Mouse (Mus musculus): ENCODE measurements around the gene Smc1a.

DNA sequence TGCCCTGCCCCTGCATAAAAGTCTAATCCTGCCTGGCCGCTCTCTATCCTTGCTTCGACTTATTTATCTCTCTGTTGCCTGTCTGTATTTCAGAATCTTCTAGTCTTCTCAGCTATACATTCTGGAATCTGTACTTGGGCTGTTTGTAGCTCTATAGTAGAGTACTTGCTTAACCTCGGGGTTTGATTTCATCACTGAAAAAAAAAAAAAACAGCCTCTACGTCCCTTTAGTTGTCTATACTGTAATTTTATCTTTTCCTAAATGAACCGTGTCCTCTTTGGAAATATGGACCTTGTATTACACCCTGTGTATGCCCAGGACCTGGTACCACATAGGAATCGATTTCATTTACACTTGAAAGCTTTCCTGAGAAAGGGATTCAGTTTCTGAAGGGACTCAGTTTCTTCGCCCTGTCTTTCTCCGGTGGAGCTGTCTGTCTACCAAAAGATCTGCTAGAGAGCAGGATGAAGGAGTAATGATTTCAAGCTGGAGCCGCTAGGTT, 15.0 kb upstream of the Smc1a start:
- TF ChIP-seq CTCF (IDR thresholded peaks at IDR 0.05; ENCODE audit: low read depth, low read length) (no peak), POLR2A (IDR thresholded peaks at IDR 0.05; ENCODE audit: borderline replicate concordance, low read depth, low read length) (no peak)
